Comparison of ENCODE assay signal across 12 mouse cellular contexts in genomic region chr16:86881583-86881982, GRCm38 (mm10).
DNase-seq lines count a peak whose midpoint lies in the region; ATAC-seq and TF ChIP-seq lines count a peak whose summit lies in the region.
"Had no signal": no experiment of that assay in that cellular context is flagged by ENCODE, and none has a peak within 500 bp of the region (broad histone marks: within the 10 kb centered on the region; RNA-seq: fewer than 3 reads in every experiment).

No protein-coding gene starts in this region.

- H3K27ac ChIP-seq in lung, embryonic 14.5 days (ENCODE audit: low read depth) = no peak overlapping the region
- H3K27ac ChIP-seq: hindbrain, embryonic 13.5 days had no signal

- no peak for TF ChIP-seq POLR2A in lung, adult 2 months (IDR thresholded peaks at IDR 0.05; ENCODE audit: borderline replicate concordance, extremely low read depth, low read depth, low read length)

- H3K4me2 ChIP-seq in lung, embryonic 14.5 days = no peak overlapping the region
- H3K4me2 ChIP-seq: hindbrain, embryonic 13.5 days had no signal

- no peak for TF ChIP-seq CTCF in lung, embryonic 14.5 days (IDR thresholded peaks at IDR 0.05; ENCODE audit: low read depth)
- no peak for TF ChIP-seq CTCF in lung, adult 2 months (IDR thresholded peaks at IDR 0.05; ENCODE audit: insufficient read depth, low read length)

- WGBS in lung, embryonic 14.5 days = 60% methylated on average over 5 of the region's 5 CpGs
- 77% methylated on average over 5 of the region's 5 CpGs for WGBS in lung, adult 2 months

- H3K4me1 ChIP-seq in lung, embryonic 14.5 days (ENCODE audit: insufficient read depth) = no peaks in the 10 kb centered on the region
- peaks cover 7% of the 10 kb centered on the region for H3K4me1 ChIP-seq in lung, adult 2 months (ENCODE audit: control insufficient read depth, insufficient read depth, low read length)
- H3K4me1 ChIP-seq: hindbrain, embryonic 13.5 days had no signal

- H3K9ac ChIP-seq in lung, embryonic 14.5 days = no peak overlapping the region
- H3K9ac ChIP-seq: hindbrain, embryonic 13.5 days; liver, postnatal 0 days had no signal

- no peaks in the 10 kb centered on the region for H3K36me3 ChIP-seq in lung, embryonic 14.5 days (ENCODE audit: insufficient read depth)
- H3K36me3 ChIP-seq: hindbrain, embryonic 13.5 days had no signal

- DNase-seq in heart, adult 8-10 months (ENCODE audit: low spot score) = peak; percentile 21
- no peak for DNase-seq in heart, postnatal 4 days
- peak; percentile 58 for DNase-seq in lung, embryonic 14.5 days
- no peak for DNase-seq in lung, adult 2 months
- peak; percentile 6 for DNase-seq in brain, adult 2 months (ENCODE audit: low read depth, low spot score)
- DNase-seq in kidney, postnatal 4 days = peak; percentile 17 to 39
- no peak for DNase-seq in frontal cortex, postnatal 10 days (ENCODE audit: low spot score in 2 of 2)
- DNase-seq: cerebellum, adult 18-20 months; liver, postnatal 0 days had no signal

- H3K4me3 ChIP-seq in lung, embryonic 14.5 days (ENCODE audit: low read depth, low read length) = no peak overlapping the region
- no peak overlapping the region for H3K4me3 ChIP-seq in lung, adult 2 months (replicated peaks; ENCODE audit: extremely low read depth, low read depth, low read length)
- H3K4me3 ChIP-seq: hindbrain, embryonic 13.5 days had no signal

- no peaks in the 10 kb centered on the region for H3K27me3 ChIP-seq in lung, embryonic 14.5 days (ENCODE audit: insufficient read depth, low read length)
- H3K27me3 ChIP-seq: hindbrain, embryonic 13.5 days had no signal

- no peaks in the 10 kb centered on the region for H3K9me3 ChIP-seq in lung, embryonic 14.5 days (ENCODE audit: low read depth, low read length)
- H3K9me3 ChIP-seq: hindbrain, embryonic 13.5 days had no signal

- no peak for ATAC-seq in lung, embryonic 14.5 days (ENCODE audit: insufficient read depth)
- ATAC-seq: CD4-positive, CD25-positive, alpha-beta regulatory T cell, adult 4 months; intestine, postnatal 0 days; liver, postnatal 0 days had no signal

Comparison
In these comparisons a context has a peak if more than half of its experiments do, and no peak if none do; other contexts are left out.
1. DNase-seq: peak in heart, adult 8-10 months (single experiment), lung, embryonic 14.5 days (single experiment), brain, adult 2 months (single experiment) and kidney, postnatal 4 days (2 of 2); none in heart, postnatal 4 days (single experiment), lung, adult 2 months (single experiment) and frontal cortex, postnatal 10 days (0 of 2).